Comparison of ENCODE assay signal across 15 mouse cellular contexts in the genomic region with DNA sequence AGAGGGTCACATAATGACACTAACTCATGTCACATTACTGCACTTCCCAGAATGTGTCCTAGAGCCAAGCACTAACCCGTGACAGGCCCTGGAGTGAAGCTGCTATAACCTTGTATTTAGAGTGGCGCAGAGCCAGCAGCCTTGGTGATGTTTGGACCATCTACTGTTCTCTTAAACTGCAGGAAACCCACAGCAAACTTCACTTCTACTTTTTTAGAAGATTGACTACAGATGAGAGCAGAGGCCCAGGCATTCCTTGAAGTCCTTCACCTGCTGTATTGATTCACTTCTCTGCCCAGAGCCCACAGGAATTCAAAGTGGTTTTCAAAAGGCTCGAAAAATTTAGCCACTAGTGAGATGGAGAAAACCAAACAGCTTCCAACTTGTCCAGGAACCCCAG. TPM values are rescaled to one million over a fixed set of nuclear protein-coding genes. Genes with fewer than 3 reads are reported as not detected.
DNase-seq lines count a peak whose midpoint lies in the region; ATAC-seq and TF ChIP-seq lines count a peak whose summit lies in the region.
"Had no signal": no experiment of that assay in that cellular context is flagged by ENCODE, and none has a peak within 500 bp of the region (broad histone marks: within the 10 kb centered on the region; RNA-seq: fewer than 3 reads in every experiment).

No protein-coding gene starts in this region.

- 83% methylated on average over 3 of the region's 3 CpGs for WGBS in intestine, postnatal 0 days
- WGBS in intestine, embryonic 16.5 days = 89% methylated on average over 3 of the region's 3 CpGs
- 82% methylated on average over 3 of the region's 3 CpGs for WGBS in heart, embryonic 12.5 days

- 0 out of 2 replicates have a peak overlapping the region, but pooled peaks have one; percentile 7 for H3K27ac ChIP-seq in intestine, postnatal 0 days (ENCODE audit: low read depth, low read length)
- H3K27ac ChIP-seq in intestine, embryonic 16.5 days (ENCODE audit: low read length) = no peak overlapping the region
- H3K27ac ChIP-seq in heart, embryonic 12.5 days (ENCODE audit: poor library complexity, severe bottlenecking) = no peak overlapping the region
- H3K27ac ChIP-seq: embryonic facial prominence, embryonic 15.5 days; stomach, postnatal 0 days had no signal

- H3K4me2 ChIP-seq in intestine, postnatal 0 days (replicated peaks; ENCODE audit: low read depth) = no peak overlapping the region
- H3K4me2 ChIP-seq in intestine, embryonic 16.5 days (ENCODE audit: low read depth, low read length) = no peak overlapping the region
- H3K4me2 ChIP-seq in heart, embryonic 12.5 days = no peak overlapping the region
- H3K4me2 ChIP-seq: embryonic facial prominence, embryonic 15.5 days had no signal

- H3K27me3 ChIP-seq in intestine, postnatal 0 days (replicated peaks; ENCODE audit: control insufficient read depth, insufficient read depth, low read length) = no peaks in the 10 kb centered on the region
- H3K27me3 ChIP-seq in intestine, embryonic 16.5 days (replicated peaks; ENCODE audit: control insufficient read depth, insufficient read depth, low read length) = no peaks in the 10 kb centered on the region
- no peaks in the 10 kb centered on the region for H3K27me3 ChIP-seq in heart, embryonic 12.5 days (replicated peaks)
- H3K27me3 ChIP-seq: embryonic facial prominence, embryonic 15.5 days had no signal

- no peaks in the 10 kb centered on the region for H3K4me1 ChIP-seq in intestine, postnatal 0 days (replicated peaks; ENCODE audit: control insufficient read depth, insufficient read depth, low read length)
- no peaks in the 10 kb centered on the region for H3K4me1 ChIP-seq in intestine, embryonic 16.5 days (ENCODE audit: control insufficient read depth, insufficient read depth, low read length)
- no peaks in the 10 kb centered on the region for H3K4me1 ChIP-seq in heart, embryonic 12.5 days (replicated peaks)
- H3K4me1 ChIP-seq: embryonic facial prominence, embryonic 15.5 days had no signal

- H3K4me3 ChIP-seq in intestine, postnatal 0 days (ENCODE audit: low read depth, low read length) = no peak overlapping the region
- no peak overlapping the region for H3K4me3 ChIP-seq in intestine, embryonic 16.5 days (ENCODE audit: low read length)
- no peak overlapping the region for H3K4me3 ChIP-seq in heart, embryonic 12.5 days
- H3K4me3 ChIP-seq: embryonic facial prominence, embryonic 15.5 days had no signal

- TF ChIP-seq CTCF in intestine, postnatal 0 days (IDR thresholded peaks at IDR 0.05; ENCODE audit: low read depth) = no peak

- H3K9me3 ChIP-seq in intestine, postnatal 0 days (ENCODE audit: control insufficient read depth) = no peaks in the 10 kb centered on the region
- H3K9me3 ChIP-seq in intestine, embryonic 16.5 days (ENCODE audit: control insufficient read depth, low read length) = no peaks in the 10 kb centered on the region
- H3K9me3 ChIP-seq in heart, embryonic 12.5 days (replicated peaks) = no peaks in the 10 kb centered on the region
- H3K9me3 ChIP-seq: embryonic facial prominence, embryonic 15.5 days had no signal

- peak; percentile 80 to 87 for DNase-seq in adrenal gland, postnatal 36 days
- DNase-seq in kidney, postnatal 36 days = peak; percentile 70 to 77
- peak; percentile 28 for DNase-seq in lung, postnatal 25 days (ENCODE audit: low spot score)
- DNase-seq in heart, adult 9 months (ENCODE audit: low spot score in 2 of 2) = no peak
- no peak for DNase-seq in cerebellum, adult 11-12 months
- DNase-seq: heart, postnatal 36 days; spleen, adult 18-20 months; thymus, postnatal 36 days had no signal

- no peak overlapping the region for H3K9ac ChIP-seq in intestine, postnatal 0 days (ENCODE audit: low read depth, low read length)
- H3K9ac ChIP-seq in intestine, embryonic 16.5 days (ENCODE audit: low read depth, low read length) = no peak overlapping the region
- H3K9ac ChIP-seq in heart, embryonic 12.5 days = no peak overlapping the region
- H3K9ac ChIP-seq: embryonic facial prominence, embryonic 15.5 days had no signal

- ATAC-seq in intestine, postnatal 0 days = no peak
- no peak for ATAC-seq in intestine, embryonic 16.5 days
- ATAC-seq in heart, embryonic 12.5 days (ENCODE audit: insufficient number of reproducible peaks, low FRiP score) = no peak
- ATAC-seq: forebrain, embryonic 14.5 days had no signal

- H3K36me3 ChIP-seq in intestine, postnatal 0 days (ENCODE audit: control insufficient read depth, insufficient read depth) = peaks cover 90% of the 10 kb centered on the region
- peaks cover 18% of the 10 kb centered on the region for H3K36me3 ChIP-seq in intestine, embryonic 16.5 days (ENCODE audit: control insufficient read depth, insufficient read depth, low read length)
- H3K36me3 ChIP-seq in heart, embryonic 12.5 days = peaks cover 85% of the 10 kb centered on the region

RNA-seq across cellular contexts. Expression of gene Pgm3, which starts 11.1 kb away (rescaled TPM):
- 84.4 and 85.0 TPM in 2 replicates for polyA plus RNA-seq in intestine, postnatal 0 days (2015; fragmentation: Nextera tagmentation; extraction: Ambion mirVana)
- polyA plus RNA-seq in intestine, embryonic 16.5 days (2015; fragmentation: Nextera tagmentation; extraction: Ambion mirVana) = 49.1 and 50.6 TPM in 2 replicates
- total RNA-seq in adrenal gland, postnatal 36 days (2021) = 10 to 100 TPM; 27.8 to 46.9 TPM
- 25.2 and 25.7 TPM in 2 replicates for polyA plus RNA-seq in heart, embryonic 12.5 days (2016; fragmentation: Nextera tagmentation; extraction: Ambion mirVana)

RNA-seq across cellular contexts. Expression of gene Rwdd2a, which starts 11.2 kb away (rescaled TPM):
- polyA plus RNA-seq in intestine, postnatal 0 days (2015; fragmentation: Nextera tagmentation; extraction: Ambion mirVana) = 5.8 and 6.5 TPM in 2 replicates
- polyA plus RNA-seq in intestine, embryonic 16.5 days (2015; fragmentation: Nextera tagmentation; extraction: Ambion mirVana) = 2.9 and 3.0 TPM in 2 replicates
- total RNA-seq in adrenal gland, postnatal 36 days (2021) = 10 to 100 TPM in 1 of 2 experiments, 1 to 10 TPM in 1; 3.3 to 16.4 TPM
- 4.0 and 4.4 TPM in 2 replicates for polyA plus RNA-seq in heart, embryonic 12.5 days (2016; fragmentation: Nextera tagmentation; extraction: Ambion mirVana)
- total RNA-seq: liver, adult 2 months had no signal
- polyA plus RNA-seq: liver, adult 2 months had no signal

Comparison
In these comparisons a context has a peak if more than half of its experiments do, and no peak if none do; other contexts are left out.
1. DNase-seq: peak in adrenal gland, postnatal 36 days (2 of 2), kidney, postnatal 36 days (2 of 2) and lung, postnatal 25 days (single experiment); none in heart, adult 9 months (0 of 2) and cerebellum, adult 11-12 months (single experiment).